Mouse (Mus musculus): ENCODE measurements around the gene Olfr221.

DNA sequence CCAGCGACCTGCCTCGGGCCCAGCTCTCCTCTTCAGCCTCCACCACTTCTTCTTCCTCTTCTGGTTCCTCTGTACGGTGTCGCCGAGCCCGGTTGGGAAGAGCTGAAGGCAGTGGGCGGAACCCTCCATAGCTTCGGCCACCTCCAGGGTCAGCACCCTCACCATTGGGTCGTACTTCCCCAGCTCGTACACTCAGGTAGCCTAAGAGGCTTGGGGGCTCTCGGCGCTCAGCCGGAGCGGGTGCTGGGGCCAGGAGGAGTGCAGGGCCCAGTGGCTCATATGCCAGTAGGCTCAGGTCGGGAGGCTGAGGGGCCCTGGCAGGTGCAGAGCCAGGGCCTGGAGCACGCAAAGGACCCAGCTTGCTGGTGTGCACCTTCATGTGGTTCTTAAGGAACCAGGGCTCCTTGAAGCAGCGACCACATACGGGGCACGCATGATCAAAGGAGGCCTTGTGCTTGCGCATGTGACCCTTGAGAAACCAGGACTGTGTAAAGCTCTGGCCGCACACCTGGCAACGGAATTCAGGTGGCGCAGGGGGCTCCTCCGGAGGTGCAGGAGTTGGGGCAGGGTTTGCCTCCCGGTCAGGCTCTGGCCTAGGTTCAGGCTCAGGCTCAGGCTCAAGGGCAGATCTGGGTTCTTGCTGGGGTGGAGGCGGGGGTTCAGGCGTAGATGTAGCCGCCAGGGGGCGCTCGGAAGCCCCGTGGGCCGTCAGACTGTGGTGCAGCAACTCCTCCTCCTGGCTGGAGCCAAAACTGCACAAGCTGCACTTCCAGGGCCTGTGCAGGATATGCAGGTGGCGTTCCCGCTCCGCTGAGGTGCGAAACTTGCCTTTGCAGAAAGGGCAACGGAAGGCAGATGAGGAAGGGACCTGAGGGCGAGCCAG, 33.7 kb downstream of the Olfr221 start:
- TF ChIP-seq CTCF (IDR thresholded peaks at IDR 0.05; ENCODE audit: low read depth) (peak; percentile 100), EP300 (IDR thresholded peaks at IDR 0.05; ENCODE audit: low read depth) (no peak)

All from liver, postnatal 0 days (tissue).